Mouse (Mus musculus): ENCODE data around the gene Mc1r.
"Not testable (repeated sequence)": the region's sequence is repeated elsewhere in the genome, so short reads cannot be mapped to it uniquely, and the experiment has no call there.

The Mc1r gene

GRCm38 (mm10) chr8:123411781-123412327 lies 4.9 kb downstream of the Mc1r start:
- DNase-seq = peak in 1 of 2 experiments; percentile 31

GRCm38 (mm10) chr8:123412560-123413170 lies 5.8 kb downstream of the Mc1r start:
- DNase-seq = peak; percentile 43 to 55

DNA sequence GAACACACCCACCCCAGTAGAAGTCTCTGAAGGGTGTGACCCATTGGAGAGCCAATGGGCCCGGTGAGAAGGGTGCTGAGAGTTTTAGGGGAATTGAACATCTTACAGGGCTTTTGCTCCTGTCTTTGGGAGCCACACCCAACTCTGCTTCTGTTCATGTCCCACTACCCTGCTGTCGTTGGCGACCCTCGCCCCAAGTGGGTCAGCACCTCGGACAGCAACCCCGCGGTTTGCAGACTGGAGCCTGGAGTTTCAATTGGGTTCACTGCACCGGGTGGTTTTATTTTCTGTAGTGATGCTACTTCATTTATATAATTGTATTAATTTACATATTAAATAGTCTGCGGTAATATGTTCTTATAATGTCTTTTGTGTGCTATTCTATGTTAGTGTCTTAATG lies 7.3 kb downstream of the Mc1r start:
- no peak for DNase-seq

- DNase-seq = not testable (repeated sequence)
These were observed 8.2 kb downstream of the Mc1r start for GRCm38 (mm10) chr8:123414997-123415696.

DNA sequence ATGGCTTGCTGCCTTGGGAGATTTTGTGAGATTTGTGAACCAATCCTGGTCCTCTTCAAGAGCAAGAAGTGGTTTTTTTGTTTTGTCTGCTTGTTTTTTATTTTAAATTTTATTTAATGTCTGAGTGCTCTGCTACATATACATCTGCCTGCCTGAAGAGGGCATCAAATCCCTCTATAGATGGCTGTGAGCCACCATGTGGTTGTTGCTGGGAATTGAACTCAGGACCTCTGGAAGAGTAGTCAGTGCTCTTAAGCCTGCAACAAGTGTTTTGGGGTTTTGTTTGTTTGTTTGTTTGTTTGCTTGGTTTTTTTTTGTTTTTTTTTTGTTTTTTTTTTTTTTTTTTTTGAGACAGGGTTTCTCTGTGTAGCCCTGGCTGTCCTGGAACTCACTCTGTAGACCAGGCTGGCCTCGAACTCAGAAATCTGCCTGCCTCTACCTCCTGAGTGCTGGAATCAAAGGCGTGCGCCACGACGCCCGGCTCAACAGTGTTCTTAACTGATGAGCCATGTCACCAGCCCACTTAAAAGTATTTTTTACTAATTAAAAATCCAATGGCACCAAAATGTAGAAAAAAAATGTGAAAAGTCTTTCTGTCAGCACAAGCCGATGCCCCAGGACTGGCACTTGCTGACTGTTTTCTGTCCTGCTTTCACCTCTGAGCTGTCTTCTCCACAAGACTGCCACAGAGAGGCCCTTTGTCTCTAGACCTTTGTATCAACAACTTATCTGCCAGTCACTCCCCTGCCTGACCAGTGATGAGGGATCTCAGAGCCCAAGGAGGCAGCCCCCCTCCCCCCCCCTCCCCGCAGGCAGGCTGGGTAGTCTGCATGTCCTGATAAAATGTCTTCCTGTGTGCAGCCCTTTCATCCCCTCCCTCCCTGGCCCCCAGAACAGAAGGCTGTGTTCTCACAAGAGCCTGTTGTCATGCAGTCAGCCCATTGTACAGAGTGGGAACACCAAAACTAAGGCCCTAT lies 9.3 kb downstream of the Mc1r start:
- no peak for DNase-seq

GRCm38 (mm10) chr8:123416944-123417555 lies 10.1 kb downstream of the Mc1r start:
- no peak for DNase-seq

DNA sequence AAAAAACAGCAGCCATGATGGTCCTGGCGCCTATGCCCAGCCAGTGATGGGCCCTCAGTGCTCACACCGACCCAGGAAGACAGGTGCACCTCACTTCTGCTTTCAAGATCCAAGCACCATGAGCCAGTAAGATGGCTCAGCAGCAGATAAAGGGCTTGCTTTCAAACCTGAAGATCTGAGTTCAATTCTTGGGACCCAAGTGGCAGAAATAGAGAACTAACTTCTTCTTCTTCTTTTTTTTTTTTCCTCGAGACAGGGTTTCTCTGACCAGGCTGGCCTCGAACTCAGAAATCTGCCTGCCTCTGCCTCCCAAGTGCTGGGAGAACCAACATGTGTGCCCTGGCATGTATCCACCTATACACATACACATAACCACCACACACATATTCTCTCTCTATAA lies 12.8 kb downstream of the Mc1r start:
- no peak for DNase-seq

GRCm38 (mm10) chr8:123420525-123421281 lies 13.8 kb downstream of the Mc1r start:
- no peak for DNase-seq

- no peak for DNase-seq
These were observed 14.4 kb downstream of the Mc1r start for GRCm38 (mm10) chr8:123421325-123421724.

DNA sequence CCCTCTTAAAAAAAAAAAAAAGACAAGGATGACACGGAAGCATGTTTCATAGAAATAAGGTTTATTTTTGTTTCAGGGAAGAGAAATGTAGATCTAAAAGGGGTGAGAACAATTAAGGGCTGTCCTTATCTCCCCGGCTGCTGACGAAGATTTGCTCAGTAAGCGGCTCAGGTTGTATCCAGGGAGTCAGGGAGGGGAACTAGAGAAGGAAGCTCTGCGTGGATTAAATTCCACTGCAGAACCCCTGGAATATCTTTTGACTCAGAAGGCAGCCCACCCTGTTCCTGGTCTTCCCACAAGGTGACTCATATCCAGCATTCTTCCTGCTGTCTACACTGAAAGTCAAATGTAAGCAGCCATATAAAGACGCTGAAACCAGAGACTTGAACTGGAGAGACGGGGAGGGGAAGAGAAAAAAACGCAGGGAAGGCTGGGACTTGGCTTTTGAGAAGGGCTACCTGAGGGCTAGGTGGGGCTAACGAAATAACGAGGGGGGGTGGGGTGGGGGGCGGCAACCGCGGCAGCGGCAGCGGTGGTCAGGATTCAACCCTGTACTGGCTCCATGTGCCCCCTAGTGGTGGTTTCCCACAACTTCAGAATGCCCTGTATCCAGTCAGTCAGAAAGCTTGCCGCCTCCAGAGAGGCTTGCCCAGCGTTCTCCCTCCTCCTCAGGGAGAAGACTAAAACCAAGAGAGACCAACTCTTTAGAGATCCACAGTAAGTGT lies 15.3 kb downstream of the Mc1r start:
- peak; percentile 79 to 83 for DNase-seq

GRCm38 (mm10) chr8:123422781-123423159 lies 15.9 kb downstream of the Mc1r start:
- no peak for DNase-seq

GRCm38 (mm10) chr8:123423441-123423840 lies 16.5 kb downstream of the Mc1r start, which contains the start of gene Def8:
Def8 (plus strand) TSS chr8:123423527.
- no peak for DNase-seq

DNA sequence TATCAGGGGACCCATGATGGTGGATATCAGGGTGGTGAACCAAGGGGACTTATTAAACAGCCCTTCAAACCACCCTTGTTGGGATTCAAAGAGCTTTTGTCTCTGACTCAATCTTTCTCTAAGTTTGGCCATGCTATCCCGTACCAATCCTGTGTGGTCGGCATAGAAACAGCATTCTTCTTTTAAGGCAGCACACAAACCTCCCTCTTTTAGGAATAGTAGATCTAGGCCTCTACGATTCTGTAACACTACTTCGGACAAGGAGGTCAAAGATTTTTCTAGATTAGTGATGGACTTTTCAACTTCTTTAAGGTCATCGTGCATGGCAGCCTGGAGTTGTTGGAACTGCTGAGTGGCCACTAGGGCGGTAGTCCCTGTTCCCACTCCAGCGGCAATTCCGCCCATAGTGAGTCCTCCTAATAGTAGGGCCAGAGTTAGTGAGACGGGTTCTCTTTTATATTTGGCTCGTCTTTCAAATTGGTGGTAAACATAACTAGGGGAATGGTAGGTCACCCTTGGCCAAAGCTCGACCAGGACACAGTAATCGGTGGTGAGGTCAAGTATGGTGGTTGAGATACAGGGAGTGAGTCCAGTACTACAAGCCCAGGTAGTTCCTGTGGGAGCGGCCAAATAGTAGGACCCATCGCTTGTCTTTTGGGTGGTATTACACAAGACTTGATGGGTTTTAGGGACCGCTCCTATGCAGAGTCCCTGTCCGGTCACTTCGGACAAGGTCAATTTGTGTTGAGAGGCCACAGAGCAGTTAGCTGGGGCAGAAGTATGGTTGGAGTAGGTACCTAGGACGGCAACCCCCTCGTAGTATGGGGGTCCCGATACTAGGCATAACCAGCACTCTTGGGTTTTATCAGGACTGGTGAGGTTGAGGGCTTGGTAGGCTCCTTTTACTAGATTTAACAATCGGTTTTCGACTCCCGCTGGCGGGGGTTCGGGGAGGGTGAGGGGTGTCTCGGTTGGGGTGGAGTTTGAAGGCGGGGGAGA lies 19.9 kb downstream of the Mc1r start:
- no peak for DNase-seq

GRCm38 (mm10) chr8:123427639-123428275 lies 20.9 kb downstream of the Mc1r start:
- no peak for DNase-seq

GRCm38 (mm10) chr8:123428343-123428893 lies 21.5 kb downstream of the Mc1r start:
- no peak for DNase-seq

DNA sequence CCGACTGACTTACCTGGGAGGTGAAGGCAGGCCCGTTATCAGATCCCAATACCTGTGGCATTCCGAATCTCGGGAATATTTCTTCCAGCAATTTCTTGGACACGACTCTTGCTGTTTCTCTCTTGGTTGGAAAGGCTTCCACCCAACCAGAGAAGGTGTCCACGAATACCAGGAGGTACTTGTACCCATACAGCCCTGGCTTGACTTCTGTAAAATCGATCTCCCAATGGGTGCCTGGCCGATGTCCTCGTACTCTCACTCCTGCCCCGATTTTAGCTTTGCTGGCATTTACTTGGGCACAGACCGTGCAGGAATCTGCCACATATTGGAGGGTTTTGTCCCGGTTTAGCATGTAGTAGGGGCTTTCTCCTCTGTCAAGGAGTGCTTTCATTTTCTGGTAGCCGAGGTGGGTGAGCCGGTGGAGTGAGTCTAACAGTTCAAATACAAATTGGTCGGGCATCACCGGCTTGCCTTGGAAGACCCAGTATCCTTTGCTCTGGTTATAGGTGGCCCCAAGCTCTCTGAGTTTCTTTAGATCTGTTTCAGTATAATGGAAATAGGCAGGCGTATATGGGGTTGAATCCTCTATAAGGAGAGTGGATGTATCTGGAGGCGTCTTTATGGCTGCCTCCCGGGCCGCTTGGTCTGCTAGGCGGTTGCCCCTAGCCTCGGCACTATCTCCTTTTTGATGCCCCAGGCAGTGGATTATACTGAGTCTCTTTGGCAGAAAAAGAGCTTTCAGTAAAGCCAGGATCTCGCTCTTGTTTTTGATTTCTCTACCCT lies 22.2 kb downstream of the Mc1r start:
- DNase-seq = no peak

GRCm38 (mm10) chr8:123429722-123430013 lies 22.8 kb downstream of the Mc1r start:
- not testable (repeated sequence) for DNase-seq

DNA sequence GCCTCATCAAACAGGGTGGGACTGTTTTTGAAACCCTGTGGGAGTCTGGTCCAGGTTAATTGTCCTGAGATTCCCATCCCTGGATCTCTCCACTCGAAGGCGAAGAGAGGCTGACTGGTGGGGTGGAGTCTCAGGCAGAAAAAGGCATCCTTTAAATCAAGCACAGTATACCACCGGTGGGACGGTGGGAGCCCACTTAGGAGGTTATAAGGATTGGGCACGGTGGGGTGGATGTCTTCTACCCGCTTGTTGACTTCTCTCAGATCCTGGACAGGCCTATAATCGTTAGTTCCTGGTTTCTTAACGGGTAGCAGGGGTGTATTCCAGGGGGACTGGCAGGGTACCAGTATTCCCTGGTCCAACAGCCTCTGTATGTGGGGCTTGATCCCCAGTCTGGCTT lies 24.0 kb downstream of the Mc1r start:
- DNase-seq = not testable (repeated sequence)
